Mouse (Mus musculus) embryo, embryonic 9.5 days (tissue): ENCODE results near the gene Hist1h1c.
"Not testable (repeated sequence)": the region's sequence is repeated elsewhere in the genome, so short reads cannot be mapped to it uniquely, and the experiment has no call there.

ENCODE experiments used
- DNase-seq: peaks from one replicate; pipeline ENCODE4 v3.0.0-alpha.2; 2017; ENCODE audit errors: extremely low spot score

Gene Hist1h1c

DNA sequence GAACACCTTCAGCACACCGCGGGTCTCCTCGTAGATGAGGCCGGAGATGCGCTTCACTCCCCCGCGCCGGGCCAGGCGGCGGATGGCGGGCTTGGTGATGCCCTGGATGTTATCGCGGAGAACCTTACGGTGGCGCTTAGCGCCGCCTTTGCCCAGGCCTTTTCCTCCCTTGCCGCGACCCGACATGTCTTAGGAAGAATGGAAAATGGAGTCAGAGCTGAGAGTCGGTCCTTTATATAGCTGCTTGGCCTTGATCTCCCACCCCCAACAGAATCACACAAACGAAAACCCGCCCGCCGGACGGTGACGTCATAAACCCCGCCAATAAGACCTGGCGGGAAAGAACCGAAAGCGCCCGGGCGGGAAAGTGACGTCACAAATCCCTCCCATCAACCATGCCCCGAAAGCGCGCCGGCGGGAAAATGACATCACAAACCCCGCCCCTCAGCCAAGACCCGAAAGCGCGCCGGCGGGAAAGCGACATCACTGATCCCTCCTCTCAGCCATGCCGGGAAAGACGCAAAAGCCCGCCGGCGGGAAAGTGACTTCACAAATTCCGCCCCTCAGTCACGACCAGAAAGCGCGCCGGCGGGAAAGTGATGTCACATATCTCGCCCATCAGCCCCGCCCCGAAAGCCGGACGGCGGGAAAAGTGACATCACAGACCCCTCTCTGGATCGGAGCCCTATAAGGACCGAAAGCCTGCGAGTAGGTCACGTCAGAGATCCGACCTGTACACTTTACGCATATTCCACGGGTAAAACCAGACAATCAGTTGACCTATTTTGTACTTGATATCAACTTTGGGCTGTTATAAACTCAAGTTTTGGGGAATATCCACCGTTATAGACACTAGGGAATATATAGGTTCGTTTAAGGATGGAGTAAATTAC lies 22.6 kb downstream of the Hist1h1c start, which contains the start of gene Hist1h4a:
Gene Hist1h4a, minus strand, starts transcription at position 259 of the 893 bp plus-strand sequence.
- DNase-seq, result peak; percentile 100

DNA sequence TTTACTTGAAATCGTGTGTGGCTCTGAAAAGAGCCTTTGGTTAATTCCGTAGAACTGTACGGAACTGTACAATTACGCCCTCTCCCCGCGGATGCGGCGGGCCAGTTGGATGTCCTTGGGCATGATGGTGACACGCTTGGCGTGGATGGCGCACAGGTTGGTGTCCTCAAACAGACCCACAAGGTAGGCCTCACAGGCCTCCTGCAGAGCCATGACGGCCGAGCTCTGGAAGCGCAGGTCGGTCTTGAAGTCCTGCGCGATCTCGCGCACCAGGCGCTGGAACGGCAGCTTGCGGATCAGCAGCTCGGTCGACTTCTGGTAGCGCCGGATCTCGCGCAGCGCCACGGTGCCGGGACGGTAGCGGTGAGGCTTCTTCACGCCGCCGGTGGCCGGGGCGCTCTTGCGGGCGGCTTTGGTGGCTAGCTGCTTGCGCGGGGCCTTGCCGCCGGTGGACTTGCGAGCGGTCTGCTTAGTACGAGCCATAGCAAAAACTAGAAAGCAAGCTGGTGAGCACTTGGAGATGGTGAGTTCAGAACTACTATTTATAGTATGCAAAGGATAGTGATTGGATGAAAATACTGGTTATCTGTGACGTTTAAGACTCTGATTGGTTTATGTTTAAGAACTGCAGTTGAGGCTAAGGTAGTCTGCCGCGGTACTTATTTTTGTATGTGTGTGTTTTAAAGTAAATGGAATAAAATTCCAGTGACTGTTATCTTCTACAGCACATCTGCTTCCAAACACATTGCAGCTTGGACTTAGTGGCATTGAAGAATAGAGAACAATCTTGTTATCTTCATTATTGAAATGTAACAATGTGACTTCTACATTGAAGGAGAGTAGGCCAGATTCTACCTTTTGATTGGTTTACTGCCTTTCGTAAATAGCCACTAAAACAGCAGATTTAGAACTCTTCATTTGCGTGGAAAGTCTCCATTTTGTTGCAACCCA lies 23.5 kb downstream of the Hist1h1c start, which contains the start of gene Hist1h3a:
Gene Hist1h3a, minus strand, starts transcription at position 516 of the 951 bp plus-strand sequence.
- DNase-seq, result peak; percentile 90

DNA sequence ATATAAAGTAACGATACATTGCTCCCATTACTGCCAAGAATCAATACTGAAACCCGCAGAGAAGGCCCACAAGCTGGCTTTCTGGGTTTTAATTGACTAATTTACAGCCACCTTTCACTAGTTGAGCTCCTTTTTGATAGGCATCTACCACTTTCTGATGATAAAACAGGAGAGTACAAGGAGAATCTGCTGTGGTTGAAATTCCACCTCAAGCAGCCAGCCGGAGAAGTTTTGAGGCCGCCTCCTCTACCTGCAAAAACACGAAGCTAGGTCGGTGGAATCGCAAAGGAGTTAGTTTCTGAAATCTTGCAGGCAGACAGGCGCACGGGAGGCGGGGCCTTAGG lies 24.6 kb downstream of the Hist1h1c start:
- no peak for DNase-seq

DNA sequence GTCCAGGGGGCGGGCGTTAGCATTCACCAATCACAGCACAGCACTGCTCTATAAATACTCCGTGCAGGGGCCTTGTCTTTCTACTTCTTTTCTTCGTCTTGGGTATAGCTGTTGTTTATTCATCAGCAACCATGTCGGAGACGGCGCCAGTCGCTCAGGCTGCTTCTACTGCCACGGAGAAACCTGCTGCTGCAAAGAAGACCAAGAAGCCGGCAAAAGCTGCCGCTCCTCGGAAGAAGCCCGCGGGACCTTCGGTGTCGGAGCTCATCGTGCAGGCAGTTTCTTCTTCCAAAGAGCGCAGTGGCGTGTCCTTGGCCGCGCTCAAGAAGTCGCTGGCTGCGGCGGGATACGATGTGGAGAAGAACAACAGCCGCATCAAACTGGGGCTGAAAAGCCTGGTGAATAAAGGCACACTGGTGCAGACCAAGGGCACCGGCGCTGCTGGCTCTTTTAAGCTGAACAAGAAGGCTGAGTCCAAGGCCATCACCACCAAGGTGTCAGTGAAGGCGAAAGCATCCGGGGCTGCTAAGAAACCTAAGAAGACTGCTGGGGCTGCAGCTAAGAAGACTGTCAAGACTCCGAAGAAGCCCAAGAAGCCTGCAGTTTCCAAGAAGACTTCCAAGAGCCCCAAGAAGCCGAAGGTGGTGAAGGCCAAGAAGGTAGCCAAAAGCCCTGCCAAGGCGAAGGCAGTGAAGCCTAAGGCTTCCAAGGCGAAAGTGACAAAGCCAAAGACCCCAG lies 25.1 kb downstream of the Hist1h1c start, which contains the start of gene Hist1h1a:
Gene Hist1h1a, plus strand, starts transcription at position 81 of the 738 bp plus-strand sequence.
- peak; percentile 95 for DNase-seq

DNA sequence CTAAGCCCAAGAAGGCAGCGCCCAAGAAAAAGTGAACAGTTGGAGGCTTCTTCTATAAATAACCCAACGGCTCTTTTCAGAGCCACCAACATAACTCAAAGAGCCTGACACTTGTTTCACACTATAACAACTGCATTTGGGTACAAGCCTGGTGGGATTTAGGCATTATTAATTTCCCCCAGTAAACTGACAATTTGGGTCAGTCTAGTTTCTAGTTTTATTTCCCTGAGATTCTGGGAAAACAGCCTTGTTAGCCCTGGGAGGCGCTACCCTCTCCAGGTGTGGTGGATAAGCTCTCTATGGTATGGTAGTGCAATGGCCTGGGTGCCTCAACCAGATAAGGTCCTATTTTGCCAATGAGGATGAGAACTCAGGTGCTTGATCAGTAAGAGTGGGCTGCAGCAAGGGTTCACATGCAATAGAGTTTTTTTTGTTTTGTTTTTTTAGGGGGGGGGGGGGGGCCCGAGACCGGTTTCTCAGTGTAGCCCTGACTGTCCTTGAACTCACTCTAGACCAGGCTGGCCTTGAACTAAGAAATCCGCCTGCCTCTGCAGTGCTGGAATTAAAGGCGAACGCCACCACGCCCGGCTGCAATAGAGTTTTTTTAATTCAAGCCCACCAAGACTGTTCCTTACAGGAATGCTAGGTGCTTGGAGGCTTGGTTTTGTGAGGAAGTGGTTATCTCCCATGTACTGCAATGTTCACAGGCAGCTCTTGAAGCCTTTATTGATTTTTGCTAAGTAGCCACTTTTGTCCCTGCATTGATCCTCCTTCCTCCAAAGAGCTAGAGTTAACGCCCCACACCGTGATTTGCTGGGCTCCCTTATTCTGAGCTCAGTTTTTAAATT lies 25.9 kb downstream of the Hist1h1c start:
- DNase-seq, result peak; percentile 70

DNA sequence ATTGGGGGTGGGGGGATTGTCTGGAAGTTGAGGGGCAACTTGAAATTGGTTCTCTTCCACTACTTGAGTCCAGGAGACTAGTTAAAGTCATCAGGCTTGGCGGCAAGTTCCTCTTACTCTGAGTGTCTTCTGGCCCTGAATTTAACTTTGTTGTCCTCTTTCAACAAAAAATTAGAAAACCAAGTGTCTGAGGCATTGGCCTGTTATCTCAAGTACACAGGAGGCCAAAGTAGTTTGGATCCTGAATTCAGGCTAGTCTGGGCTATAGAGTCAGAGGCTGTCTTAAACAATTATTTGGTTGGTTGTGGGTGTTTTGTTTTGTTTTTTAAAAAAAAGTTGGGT lies 26.5 kb downstream of the Hist1h1c start:
- DNase-seq, result no peak

DNA sequence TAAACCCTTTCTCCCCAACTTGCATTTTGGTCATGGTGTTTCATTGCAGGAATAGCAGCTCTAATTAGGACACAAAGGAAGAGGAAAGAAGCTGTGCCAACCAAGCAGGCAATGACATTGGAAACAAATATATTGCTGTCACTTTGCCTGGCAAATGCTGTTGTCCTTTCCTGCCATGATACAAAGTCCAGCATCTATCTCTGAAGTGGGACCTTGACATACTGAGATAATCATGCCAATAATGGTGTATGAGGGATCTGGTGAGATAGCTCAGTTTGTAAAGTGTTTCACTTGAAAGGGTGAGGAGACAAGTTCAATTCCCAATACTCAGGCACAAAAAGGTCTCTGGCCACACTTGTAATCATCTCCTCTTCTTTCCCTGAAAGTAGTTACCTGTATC lies 28.2 kb downstream of the Hist1h1c start:
- no peak for DNase-seq

DNA sequence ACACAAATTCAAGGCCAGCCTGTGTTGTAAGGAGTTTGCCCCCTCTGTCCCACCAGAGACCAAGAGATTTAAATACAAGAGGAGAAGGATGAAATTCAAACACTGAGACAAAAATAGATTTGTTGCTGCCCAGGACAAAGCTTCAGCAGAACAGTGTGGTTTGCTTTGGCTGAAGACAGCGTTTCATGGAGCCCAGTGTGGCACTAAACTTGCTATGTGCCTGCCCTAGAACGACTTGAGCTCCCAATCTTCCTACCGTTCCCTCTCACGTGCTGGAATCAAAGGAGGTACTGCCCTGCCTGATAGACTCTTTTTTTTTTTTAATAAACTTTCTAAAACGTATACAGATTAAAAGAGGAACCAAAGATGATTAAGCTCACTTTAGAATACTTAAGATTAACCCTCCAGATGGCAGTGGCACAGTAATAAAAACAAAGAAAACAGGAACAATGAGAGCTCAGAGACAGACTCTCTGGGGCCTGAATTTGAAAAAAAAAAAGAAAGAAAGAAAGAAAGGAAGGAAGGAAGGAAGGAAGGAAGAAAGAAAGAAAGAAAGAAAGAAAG lies 30.3 kb downstream of the Hist1h1c start:
- no peak for DNase-seq

DNA sequence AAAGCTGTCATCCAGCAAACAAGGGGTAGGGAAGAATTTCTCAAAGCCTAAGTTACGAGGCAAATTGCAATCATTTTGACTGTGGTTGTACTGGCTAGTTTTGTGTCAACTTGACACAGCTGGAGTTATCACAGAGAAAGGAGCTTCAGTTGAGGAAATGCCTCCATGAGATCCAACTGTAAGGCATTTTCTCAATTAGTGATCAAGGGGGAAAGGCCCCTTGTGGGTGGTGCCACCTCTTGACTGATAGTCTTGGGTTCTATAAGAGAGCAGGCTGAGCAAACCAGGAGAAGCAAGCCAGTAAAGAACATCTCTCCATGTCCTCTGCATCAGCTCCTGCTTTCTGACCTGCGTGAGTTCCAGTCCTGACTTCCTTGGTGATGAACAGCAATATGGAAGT lies 31.0 kb downstream of the Hist1h1c start, which contains the start of gene Trim38:
Gene Trim38, plus strand, starts transcription at position 301 of the 400 bp plus-strand sequence.
- not testable (repeated sequence) for DNase-seq

DNA sequence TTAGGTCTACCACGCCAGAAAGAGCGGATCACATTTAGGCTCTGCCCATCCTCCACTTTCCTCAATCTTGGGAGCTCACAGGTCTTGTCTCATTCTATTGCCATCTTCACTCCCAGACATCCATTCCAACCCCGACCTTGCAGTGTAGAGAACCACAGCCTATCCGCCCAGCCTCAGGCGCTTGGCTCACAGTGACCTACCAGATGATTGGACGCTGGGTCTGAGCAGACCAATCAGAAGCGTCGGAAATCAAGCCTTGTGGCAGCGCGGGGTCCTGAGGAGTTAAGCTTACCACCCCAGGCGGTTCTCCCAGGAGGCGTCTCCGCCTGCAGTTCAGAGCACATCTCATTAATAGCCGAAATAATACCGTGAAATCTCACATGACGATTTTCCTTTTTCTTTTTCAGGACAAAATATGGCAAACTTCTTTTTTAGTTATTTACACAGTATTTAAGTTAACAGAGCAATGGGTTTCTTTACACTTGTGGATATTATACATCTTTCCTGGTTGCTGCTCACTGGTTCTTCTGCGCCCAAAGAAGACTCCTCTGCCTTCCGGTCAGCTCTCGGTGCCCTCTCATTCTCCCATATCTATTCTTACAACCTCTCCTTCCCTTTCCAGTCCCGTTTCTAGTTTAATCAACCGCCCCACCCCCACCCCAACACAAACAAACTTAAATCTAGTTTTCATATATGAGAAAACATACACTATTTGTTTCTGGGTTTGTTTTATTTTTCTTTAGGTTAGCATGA lies 34.1 kb downstream of the Hist1h1c start:
- peak; percentile 64 for DNase-seq

DNA sequence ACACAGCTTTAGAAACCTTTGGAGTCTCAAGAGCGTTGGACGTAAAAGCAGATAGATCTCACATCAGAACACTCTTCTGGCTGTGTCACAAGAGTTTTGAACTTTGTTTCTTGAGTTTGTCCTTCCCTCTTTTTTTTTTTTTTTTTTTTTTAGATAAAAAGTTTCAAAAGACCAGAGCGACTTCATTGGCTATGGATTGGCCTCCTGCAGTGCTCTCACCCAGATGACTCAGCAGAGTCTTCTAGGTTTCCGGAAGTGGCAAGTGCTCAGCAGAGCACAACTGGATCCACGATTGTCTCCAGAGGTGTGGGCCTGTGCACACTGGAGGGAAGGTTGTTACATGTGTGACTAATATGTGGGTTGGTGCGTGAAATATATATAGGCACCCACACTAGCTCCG lies 39.7 kb downstream of the Hist1h1c start:
- DNase-seq, result no peak

DNA sequence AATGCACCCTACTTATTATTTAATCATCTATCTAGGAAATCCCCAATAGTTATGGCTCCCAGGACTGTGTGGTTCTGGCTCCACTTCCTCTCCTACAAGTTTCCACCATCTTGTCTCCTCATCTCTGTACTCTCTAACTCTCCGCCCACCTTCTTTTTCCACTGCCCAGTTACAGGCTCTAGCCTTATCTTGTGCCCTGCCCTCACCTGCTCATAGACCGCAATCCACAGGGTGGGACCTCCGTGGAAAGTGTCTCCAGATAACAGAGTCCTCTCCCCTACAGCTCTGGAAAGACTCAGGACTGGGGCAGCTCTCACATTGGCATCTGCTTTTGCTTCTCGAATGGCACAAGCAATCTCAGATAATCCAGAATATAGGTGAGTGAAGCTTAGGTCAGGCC lies 40.4 kb downstream of the Hist1h1c start:
- no peak for DNase-seq
